Mouse (Mus musculus) cerebral cortex, adult 2 months (tissue): ENCODE data around the gene Senp1.

Experiments
- WGBS: fragments of 180-500 bp; shearing (Covaris S2); methylation state at CpG from one replicate; pipeline ENCODE4 v1.1.7; 2018; 5-methylcytosine and 5-hydroxymethylcytosine counted together

Senp1 gene

DNA sequence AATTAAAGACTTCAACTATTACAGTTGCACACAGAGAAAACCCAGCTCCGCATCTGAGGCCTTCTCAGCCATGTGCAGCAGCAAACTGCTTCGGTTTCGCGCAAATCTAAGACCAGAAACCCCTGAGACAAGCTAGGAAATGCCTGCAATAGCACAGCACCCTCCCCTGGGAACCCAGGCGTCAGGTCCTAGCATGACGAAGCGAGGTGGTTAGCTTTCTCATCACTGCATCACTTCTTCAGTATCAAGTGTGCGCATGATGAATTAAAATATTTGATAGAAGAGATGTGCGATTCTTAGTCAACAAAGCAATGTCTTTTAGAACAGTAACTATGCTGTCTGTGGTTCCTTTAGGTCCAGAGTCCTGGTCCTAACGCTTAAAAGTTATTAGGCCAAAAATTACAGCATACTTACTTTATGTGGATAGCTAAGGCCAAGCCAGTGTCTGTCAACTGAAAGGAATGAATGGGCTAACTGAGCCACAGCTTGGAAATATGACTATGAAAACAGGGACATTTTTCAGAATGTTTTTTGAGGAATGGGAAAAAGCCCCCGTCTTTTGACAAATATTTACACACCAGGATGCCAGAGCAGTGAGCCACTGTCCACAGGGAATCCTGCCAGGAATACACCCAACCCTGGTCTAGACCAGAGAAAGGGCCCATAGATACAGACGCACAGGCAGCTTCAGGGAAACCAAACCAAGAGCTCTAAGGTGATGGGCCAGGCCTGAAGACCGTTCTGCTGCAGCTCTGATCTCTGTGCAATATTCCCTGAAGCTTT, 44.4 kb downstream of the Senp1 start:
- WGBS: 93% methylated on average over 13 of the region's 13 CpGs

DNA sequence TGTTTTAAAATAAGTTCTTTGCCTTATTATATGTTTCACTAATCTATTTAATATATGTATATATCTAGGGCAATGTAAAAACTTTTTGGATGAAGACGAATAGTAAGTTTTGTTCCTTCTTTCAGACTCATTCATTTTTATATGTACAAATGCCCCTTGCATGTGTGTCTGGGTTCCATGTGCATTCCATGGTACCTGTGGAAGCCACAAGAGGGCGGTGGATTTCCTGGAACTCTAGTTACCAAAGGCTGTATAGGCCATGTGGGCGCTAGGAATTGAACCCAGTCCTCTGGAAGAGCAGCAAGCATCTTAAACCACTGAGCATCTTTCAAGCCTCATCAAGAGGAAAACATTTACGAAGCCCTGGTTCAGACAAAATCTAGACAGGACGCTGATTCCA, 49.2 kb downstream of the Senp1 start:
- WGBS: 88% methylated on average over 5 of the region's 5 CpGs

DNA sequence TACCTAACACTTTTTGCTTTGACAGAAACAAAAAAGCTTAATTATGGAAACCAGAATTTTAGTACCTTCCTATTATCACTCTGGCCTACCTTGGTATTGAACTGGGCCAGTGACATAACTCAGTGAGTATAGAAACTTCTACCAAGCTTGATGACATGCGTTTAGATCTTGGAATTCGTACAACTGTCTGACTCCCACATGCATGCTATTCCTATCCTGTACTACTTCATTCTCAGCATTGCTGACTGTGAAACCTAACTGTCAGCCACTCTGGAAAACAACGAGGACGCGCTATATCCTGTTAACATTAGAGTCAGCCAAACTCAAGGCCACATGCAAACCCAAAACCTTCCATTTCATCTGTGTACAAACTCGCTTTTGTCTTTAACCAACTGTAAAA, 49.6 kb downstream of the Senp1 start:
- WGBS: 59% methylated on average over 6 of the region's 6 CpGs

DNA sequence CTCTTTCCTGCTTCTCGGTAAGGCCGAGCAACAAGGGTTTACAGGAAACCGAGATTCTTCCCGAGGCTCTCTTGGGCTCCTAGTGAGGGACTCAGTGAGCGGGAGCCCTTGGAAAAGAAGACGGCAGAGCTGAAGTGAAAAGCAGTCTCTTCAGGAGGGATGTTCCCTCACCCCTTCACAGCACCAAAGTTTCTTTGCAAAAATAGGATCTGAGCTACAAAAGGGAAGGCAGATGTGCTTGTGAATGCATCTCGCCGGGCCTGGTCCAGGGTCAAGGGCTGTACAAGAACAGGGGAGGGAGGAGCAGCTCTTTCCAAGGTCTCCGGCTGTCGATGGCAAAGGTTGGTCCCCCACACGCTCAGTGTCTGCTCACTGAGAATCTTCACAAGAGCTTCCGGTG, 51.0 kb downstream of the Senp1 start:
- 93% methylated on average over 12 of the region's 12 CpGs for WGBS

DNA sequence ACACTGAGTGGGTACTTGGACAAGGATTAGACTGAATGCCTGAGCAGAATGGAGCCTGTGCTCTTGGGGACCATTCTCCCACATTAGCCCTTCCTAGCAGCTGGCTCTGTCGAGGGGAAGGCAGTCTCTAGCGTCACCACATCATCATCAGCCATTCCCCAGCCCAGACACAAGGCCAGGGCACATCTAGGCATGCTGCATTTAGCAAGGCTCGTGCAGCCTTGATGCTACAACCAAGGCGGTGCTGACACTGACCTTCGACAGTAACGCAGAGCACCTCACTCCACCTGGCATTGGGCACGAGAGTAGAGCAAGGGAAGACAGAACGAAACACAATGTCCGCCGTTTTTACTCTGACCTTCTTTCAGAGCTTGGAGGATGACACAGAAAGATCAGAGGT, 53.9 kb downstream of the Senp1 start:
- WGBS: 94% methylated on average over 10 of the region's 10 CpGs

DNA sequence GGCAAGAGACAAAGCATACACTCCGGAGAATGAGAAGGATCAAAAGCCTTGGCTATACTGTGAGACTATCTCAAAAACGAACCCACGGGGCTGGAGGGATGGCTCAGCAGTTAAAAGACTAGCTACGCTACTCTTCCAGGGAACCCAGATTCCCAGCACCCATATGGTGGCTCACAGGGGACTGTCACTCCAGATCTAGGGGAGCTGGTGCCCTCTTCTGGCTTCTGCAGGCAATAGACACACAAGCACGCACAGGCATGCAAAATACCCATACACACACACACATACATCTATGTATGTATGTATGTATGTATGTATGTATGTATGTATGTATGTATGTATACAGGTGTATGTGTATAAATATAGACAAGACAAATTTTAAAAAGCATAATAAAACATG, 57.0 kb downstream of the Senp1 start:
- 97% methylated on average over 5 of the region's 5 CpGs for WGBS

DNA sequence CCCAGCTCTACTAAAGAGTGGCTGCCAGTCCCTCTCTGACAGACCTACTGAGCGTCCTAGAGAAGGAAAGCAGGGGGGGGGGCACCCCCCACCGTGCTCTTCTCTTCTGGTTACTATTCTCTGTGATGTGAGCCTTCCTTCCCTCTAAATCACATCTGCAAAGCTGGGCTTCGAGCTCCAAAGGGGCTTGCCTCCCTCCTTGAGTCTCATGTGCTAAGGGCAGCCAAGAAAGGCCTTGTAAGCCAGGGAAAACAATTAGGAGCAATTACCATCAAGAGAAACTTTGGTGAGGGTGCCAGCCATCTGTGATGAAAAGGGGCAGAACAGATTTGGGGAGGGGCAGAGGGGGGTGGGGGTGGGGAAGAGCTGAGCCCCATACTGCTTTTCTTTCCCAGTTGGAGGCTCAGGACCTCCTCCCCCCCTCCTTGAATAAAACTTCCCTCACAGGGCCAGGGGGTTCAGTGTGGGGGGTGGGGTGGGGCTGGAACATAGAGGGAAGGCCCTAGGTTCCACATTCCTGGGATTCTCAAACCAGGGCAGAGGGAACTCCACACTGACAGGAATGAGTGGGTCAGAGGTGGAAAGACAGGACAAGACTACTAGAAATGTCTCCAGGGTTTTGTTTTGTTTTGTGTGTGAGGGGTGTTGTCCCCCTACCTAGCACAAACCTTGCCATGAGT, 58.3 kb downstream of the Senp1 start:
- 48% methylated on average over 3 of the region's 3 CpGs for WGBS

DNA sequence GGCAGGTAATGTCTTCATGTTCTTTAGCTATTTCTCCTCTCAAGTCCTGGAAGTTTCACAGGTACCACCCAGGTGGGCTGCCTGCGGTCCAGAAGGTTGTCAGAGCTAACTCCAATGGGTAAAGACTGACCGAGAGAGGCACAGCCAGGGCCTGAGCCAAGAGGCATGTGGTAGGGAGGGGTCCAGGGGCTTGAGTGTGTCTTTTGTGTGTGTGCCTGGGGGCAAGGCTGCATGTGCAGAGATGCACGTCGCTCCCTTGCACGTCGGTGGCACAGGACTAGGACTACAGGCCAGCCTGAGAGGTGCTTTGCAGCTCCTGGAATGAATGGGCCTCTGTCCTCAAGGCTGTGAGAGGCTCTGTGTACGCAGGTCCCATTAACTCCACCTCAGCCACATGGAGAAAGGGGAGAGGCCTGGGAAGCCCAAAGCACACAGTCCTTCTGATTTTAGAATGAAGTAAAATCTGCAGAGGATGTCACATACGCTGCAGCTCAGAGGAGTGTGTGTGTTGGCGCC, 60.3 kb downstream of the Senp1 start:
- 76% methylated on average over 9 of the region's 9 CpGs for WGBS

DNA sequence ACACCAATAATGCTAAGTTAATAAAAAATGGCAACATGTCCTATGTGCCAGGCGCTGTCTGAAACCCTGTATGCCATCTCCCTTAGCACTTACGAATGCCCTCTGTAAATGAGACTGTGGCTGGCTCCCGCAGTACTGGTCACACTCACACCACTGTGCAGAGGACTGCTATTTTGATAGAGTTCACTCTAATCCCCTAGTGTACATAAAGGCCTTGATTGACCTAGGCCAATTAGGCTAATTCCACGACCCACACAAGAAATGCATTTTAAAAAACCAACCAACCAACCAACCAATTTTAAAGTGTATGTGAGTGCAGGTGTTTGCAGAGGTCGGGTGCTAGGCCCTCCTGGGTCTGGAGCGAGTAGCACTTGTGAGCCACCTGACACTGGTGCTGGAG, 63.7 kb downstream of the Senp1 start:
- WGBS: 79% methylated on average over 6 of the region's 6 CpGs

DNA sequence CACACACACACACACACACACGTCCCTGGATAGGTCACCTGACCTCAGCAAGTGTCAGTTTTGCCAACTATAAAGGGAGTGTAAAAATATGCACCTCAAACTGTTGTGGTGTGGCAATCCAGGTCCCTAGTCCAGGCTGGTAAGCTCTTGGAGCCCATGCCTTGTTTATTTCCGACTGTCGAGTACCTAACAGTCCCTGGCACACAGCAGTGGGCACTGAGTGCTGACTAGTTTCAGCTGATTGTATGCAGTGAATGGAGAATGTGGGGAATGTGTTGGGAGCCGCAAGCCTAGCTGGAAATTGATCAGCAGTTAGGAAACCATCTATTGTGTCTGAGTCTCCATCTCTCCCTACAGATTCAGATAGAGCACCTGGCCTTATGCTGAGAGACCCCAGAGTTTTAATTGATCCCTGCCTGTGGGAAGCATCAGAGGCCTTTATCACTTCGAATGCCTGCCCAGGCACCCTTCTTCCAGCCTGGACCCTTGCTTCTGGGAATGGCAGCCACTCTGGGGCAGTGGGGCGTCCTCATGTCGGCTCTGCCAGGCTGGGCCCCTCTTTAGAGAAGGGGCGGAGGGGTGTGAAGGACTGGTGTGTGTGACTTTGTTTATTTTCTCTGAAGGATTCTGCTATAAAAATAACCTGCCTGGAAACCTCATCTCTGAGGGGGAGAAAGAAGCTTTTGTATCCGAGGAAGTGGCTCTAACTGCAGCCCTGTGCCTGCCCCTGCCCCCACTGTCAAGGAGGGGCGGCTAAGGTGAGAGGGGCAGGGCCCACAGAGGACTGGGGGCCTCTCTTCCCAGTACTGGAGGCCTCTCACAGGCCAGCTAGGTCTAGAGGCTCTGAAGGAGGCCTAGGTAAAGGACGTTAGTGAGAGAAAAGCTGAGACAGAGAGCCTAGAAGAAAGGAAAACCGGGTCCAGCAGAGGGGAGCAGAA, 66.3 kb downstream of the Senp1 start:
- WGBS: 49% methylated on average over 12 of the region's 12 CpGs

DNA sequence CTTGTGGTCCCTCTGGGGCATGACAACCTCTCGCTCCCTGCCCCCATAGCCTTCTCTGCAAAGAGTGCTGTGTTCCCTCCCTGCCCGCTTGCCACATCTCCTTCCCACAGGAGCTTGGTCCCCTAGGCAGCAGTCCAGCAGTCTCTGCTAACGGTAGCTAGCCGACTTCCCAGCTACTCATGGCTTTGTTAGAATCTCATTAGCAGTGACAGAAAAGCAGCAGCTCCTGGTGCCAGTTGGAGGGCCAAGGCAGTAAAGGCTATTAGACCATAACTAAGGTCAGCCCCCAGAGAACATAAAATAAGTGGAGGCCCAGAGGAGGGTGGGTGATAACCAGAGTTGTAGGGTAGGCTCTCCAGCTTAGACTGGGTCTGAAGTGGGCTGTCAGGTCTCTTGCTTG, 67.9 kb downstream of the Senp1 start:
- 48% methylated on average over 4 of the region's 4 CpGs for WGBS

DNA sequence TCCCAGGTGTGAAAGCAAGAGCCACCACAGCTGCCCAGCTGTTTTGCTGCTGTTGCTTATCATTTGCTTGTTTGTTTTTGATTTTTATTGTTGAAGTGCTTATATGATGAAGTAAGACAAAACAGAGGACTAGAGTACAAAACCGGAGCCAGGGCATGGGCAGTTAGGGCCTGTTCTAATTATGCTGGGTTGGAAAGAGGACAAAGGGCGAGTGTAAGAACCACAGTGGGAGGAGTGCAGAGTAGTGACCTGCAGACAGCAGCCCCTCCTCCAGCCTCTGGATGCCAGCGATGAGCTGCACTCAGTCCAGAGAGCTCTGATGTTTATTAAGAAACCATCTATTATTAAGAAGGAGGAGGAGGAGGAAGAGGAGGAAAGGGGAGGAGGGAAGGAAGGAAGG, 70.4 kb downstream of the Senp1 start:
- 58% methylated on average over 3 of the region's 3 CpGs for WGBS

DNA sequence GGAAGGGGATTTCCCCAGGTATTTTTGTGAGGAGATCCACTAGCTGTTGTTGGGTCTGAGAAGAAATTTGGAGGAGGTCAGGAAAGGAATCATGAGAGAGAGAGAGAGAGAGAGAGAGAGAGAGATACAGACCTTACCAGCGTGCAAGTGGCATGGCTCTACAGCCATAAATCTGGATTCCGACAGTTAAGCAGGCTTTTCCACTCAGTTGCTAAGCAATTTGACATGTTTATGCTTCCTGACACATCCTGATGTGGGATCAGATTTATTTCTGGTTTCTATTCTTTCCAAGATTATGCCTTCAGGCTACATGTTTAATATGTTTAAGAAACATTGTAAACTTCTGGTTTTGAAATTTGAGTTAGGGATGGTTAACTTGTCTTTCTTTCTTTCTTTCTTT, 71.7 kb downstream of the Senp1 start:
- WGBS: 70% methylated on average over 2 of the region's 2 CpGs

DNA sequence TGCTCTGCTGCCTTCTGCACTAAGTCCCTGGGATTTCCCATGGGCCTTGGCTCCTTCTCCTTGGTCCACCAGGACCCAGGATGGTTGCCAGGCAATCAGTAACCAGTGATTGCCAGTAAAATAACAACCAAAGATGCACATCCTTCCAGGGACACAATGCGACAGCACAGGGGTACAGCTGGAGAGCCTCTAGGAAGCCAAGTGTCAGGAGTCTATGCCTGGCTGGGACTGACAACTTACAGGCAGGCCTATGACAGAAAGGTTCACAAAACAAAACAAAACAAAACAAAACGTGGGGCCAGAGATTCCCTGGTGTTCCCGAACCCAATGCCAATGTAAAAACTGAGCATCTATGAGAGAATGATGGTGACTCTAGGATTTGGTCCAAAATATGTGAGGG, 74.5 kb downstream of the Senp1 start:
- WGBS: 84% methylated on average over 3 of the region's 3 CpGs

DNA sequence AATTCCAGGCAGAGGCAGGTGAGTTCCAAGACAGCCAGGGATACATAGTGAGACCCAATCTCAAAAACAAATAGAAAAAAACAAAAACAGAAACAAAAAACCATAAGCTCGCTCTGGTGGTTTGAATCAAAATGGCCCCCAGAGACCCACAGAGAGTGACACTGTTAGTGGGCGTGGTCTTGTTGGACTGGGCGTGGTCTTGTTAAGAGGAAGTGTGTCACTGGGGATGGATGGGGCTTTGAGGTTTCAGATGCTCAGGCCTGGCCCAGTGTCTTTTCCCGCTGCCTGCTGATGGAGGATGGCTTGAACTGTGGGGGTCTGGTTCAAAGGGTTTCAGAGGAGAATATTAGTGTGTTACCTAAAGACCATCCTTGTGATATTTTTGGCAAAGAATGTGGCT, 75.6 kb downstream of the Senp1 start:
- 85% methylated on average over 4 of the region's 4 CpGs for WGBS

DNA sequence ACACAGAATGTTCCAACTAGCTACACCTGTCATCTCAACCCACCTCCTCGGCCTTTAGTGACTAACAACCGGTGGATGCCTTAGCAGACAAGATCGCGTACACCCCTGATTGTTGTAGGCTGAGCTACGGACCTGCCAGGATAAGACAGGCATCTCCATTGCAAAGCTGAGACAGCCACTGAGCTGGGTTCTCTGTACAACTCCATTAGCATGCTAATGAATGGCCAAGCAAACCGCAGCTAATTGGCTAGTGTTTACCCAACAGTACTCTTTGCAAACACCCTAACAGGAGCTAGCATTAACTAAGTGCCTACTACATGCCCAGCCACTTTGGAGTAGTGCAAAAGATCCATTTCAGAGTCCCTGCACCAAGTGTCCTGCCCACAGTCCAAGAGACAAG, 80.7 kb downstream of the Senp1 start:
- 56% methylated on average over 6 of the region's 6 CpGs for WGBS

DNA sequence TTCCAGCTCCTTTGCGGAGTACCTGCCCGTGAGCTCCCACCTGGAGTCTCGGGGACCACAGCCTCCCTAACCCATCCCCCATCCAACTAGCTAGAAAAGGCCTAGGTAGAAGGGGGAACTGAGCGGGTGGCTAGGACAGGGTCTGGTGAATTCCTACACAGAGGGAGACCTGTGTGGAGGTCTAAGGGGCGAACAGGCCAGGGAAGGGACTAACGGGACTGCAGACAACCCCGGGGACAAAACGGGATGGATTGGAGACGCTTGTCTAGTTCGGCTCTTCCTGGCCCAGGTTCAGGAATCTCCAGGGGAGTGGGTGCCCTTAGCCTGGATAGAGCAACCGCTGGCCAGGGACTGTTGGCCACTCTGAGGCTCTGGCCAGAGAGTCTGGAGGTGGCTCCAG, 88.4 kb downstream of the Senp1 start:
- WGBS: 39% methylated on average over 11 of the region's 11 CpGs

DNA sequence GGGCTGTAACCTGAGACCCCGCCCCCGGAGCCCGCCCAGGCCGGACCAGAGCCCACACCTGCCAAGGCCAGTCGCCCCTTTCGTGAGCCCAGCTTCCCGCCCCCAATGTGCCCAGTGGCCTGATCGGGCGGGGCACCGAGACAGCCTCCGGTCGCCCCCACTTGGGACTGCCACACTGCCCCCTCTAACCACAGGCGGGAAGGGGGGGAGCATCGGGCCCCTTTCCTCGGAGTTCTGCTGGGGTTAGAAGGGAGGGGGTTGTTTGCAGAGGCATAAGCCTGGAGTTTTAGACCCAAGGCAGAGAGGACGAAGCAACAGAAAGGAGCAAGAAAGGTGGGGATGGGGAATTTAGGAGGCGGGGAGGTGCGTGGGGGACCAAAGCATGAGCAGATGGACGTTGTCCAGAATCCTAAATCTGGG, 88.8 kb downstream of the Senp1 start:
- WGBS: 5% methylated on average over 19 of the region's 19 CpGs

DNA sequence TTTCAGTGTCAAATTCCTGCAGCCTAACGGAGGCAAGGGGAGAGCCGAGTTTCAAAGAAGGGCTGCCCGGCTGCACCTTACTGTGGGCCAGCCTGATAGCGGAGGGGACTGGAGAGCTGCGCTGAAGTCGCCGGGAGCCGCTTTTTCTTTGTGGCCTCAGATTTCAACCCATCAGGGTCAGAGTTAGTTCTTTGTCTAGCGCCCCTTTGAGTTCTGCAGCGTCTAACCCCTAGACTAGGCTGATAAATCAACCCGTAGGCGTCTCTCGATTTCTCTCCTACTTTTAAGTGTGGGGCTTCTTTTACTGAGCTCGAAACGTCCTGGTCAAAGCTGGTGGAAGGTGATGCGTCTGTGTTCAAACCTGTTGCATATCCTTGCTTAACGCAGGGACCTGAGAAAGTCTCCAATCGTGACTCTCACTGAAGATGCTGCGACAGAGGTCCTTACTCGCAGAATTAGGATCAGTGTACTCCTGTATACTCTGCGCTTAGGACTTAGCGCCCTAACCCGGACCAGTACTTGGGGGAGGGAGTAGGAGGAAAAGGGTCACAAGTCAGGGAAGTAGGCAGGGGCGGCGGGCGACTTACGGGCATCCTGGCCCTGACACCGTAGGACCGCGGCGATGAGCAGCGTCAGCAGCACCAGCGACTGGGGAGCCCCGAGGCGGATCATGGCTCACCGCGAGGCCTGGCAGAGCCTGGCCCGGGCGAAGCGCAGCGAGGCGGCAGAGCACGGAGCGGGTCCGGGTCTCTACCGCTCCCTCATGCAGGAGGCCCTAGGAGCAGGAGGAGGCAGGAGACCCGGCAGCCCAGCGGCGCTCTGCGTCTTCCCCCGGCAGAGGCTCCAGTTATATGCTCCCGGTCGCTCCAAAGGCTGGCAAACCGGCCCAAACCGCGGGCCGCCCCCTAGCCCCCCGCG, 89.5 kb downstream of the Senp1 start, which contains the start of gene Col2a1:
Gene Col2a1 (minus strand): TSS at position 874 of the 918 bp plus-strand sequence.
- 2% methylated on average over 59 of the region's 59 CpGs for WGBS

DNA sequence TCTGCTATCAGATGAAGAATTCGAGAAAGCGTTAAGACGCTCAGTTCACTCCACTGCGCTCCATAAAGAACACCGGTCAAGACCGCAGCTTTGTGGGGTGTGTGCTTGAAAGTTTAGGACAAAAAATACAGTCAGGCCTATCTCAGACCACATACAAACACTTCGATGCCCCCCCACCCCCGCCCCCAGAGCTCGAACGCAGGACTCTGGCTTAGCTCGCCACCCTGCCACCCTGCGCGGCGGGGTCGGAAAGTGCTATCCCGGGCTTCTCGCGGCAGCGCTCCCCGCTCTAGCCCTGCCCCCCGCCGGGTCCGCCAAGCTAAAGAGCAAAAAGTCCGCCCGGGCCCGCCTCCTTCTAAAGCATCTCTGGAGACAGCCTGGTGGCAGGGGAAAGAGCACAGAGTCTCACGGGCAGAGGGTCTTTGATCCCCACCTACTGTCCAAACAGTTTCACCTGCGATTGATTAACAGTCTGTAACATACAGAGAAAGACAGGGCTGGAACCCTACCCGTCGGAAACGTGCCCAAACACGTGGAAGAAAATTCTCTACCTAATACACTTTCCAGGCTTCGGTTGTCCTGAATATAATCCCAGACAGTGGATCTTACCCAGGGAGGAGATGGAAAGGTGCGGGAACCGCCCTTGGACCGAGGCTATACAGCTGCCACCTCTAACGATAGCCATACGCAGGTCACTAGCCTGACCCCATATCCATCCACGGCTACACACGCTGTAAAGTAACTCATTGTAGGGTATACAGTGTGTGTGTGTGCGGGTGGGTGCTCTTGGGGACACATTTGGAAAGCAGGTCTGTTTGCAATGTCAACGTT, 90.3 kb downstream of the Senp1 start:
- 5% methylated on average over 42 of the region's 42 CpGs for WGBS
